Mouse (Mus musculus) lung, embryonic 16.5 days (tissue): ENCODE data around the gene Ddx47. TPM values are rescaled to one million over a fixed set of nuclear protein-coding genes. Genes with fewer than 3 reads are reported as not detected.

ENCODE experiments used
- ATAC-seq: fragments of 200-750 bp; cut with Nextera tagmentation; 2 replicates; pipeline ENCODE4 v1.8.0; 2017; ENCODE audit warnings: low read depth, mild to moderate bottlenecking, moderate library complexity
- H3K27ac ChIP-seq: fragments of 300-500 bp; sonication (generic); 2 replicates; pipeline ENCODE4 v1.5.1; 2014; ENCODE audit warnings: mild to moderate bottlenecking, control low read depth, low read length
- H3K27me3 ChIP-seq: fragments of 300-500 bp; sonication (generic); 2 replicates; pipeline ENCODE4 v1.6.1; 2014; ENCODE audit warnings: low read depth, low read length, mixed read lengths; ENCODE audit not compliant: control insufficient read depth, insufficient read depth
- H3K36me3 ChIP-seq: fragments of 300-500 bp; sonication (generic); 2 replicates; pipeline ENCODE4 v1.6.1; 2014; ENCODE audit warnings: low read length; ENCODE audit not compliant: control insufficient read depth, insufficient read depth
- H3K4me1 ChIP-seq: fragments of 300-500 bp; sonication (generic); replicated peaks from 2 replicates; pipeline ENCODE4 v1.6.1; 2014; ENCODE audit warnings: low read length, mixed read lengths; ENCODE audit not compliant: control insufficient read depth, insufficient read depth
- H3K4me2 ChIP-seq: fragments of 300-500 bp; sonication (generic); 2 replicates; pipeline ENCODE4 v1.6.1; 2014; ENCODE audit warnings: low read depth, low read length, control low read depth
- H3K4me3 ChIP-seq: fragments of 300-500 bp; sonication (generic); 2 replicates; pipeline ENCODE4 v1.5.1; 2014; ENCODE audit warnings: mild to moderate bottlenecking, low read length, control low read depth
- H3K9ac ChIP-seq: fragments of 300-500 bp; sonication (generic); 2 replicates; pipeline ENCODE4 v1.6.1; 2014; ENCODE audit warnings: low read length, control low read depth
- H3K9me3 ChIP-seq: fragments of 300-500 bp; sonication (generic); 2 replicates; pipeline ENCODE4 v1.6.1; 2016; ENCODE audit warnings: low read length; ENCODE audit not compliant: control insufficient read depth
- WGBS: fragments of 180-500 bp; shearing (Covaris S2); extraction: QIAGEN DNeasy Blood & Tissue Kit; methylation state at CpG from one replicate; pipeline ENCODE4 v1.1.7; 2014; 5-methylcytosine and 5-hydroxymethylcytosine counted together
- polyA plus RNA-seq: library from polyadenylated mRNA; unstranded; fragments of >200 nt; fragmentation: Nextera tagmentation; extraction: Ambion mirVana; gene quantifications from 2 replicates; pipeline ENCODE4 v1.2.1, GENCODE M21; 2015

Gene Ddx47
- polyA plus RNA-seq, 1 experiment from 2014 or later: 123 TPM

GRCm38 (mm10) chr6:134998781-134999180 is 12.6 kb upstream of the Ddx47 start:
- Histone ChIP-seq H3K9me3 (no peaks in the 10 kb centered on the region), H3K4me2 (no peak overlapping the region), H3K4me3 (no peak overlapping the region), H3K27ac (no peak overlapping the region), H3K9ac (no peak overlapping the region), H3K36me3 (no peaks in the 10 kb centered on the region), H3K4me1 (no peaks in the 10 kb centered on the region), H3K27me3 (no peaks in the 10 kb centered on the region)
- WGBS: 68% methylated on average over 3 of the region's 3 CpGs
- no peak for ATAC-seq

GRCm38 (mm10) chr6:135000272-135000671 is 11.1 kb upstream of the Ddx47 start:
- H3K4me2 ChIP-seq: no peak overlapping the region
- 0 out of 2 replicates have a peak, but pooled peaks have one; percentile 38 for ATAC-seq
- H3K4me3 ChIP-seq: no peak overlapping the region
- no peak overlapping the region for H3K9ac ChIP-seq
- H3K36me3 ChIP-seq: no peaks in the 10 kb centered on the region
- H3K9me3 ChIP-seq: no peaks in the 10 kb centered on the region
- H3K27me3 ChIP-seq: no peaks in the 10 kb centered on the region
- H3K4me1 ChIP-seq: no peaks in the 10 kb centered on the region
- WGBS: 32% methylated on average over 4 of the region's 4 CpGs
- no peak overlapping the region for H3K27ac ChIP-seq

GRCm38 (mm10) chr6:135001991-135002390 is 9.4 kb upstream of the Ddx47 start:
- H3K4me2 ChIP-seq: no peak overlapping the region
- no peak for ATAC-seq
- H3K36me3 ChIP-seq: no peaks in the 10 kb centered on the region

GRCm38 (mm10) chr6:135006372-135006771 is 5.0 kb upstream of the Ddx47 start:
- no peak for ATAC-seq
- no peak overlapping the region for H3K4me2 ChIP-seq
- 89% methylated on average over 4 of the region's 4 CpGs for WGBS

More at GRCm38 (mm10) chr6:135001991-135002390, 9.4 kb upstream of the Ddx47 start:
- no peaks in the 10 kb centered on the region for H3K4me1 ChIP-seq
- 79% methylated on average over 4 of the region's 4 CpGs for WGBS
- H3K27me3 ChIP-seq: no peaks in the 10 kb centered on the region
- H3K9me3 ChIP-seq: no peaks in the 10 kb centered on the region
- no peak overlapping the region for H3K27ac ChIP-seq
- H3K9ac ChIP-seq: no peak overlapping the region
- no peak overlapping the region for H3K4me3 ChIP-seq

GRCm38 (mm10) chr6:135011734-135012116 is 313 bp downstream of the Ddx47 start:
- Histone ChIP-seq H3K36me3 (peaks cover 23% of the 10 kb centered on the region), H3K4me3 (peak overlapping the region; percentile 73), H3K27ac (0 out of 2 replicates have a peak overlapping the region, but pooled peaks have one; percentile 34), H3K27me3 (no peaks in the 10 kb centered on the region), H3K9ac (peak overlapping the region; percentile 84), H3K4me1 (peaks cover 9% of the 10 kb centered on the region), H3K4me2 (peak overlapping the region; percentile 71), H3K9me3 (no peaks in the 10 kb centered on the region)
- WGBS: 1% methylated on average over 14 of the region's 14 CpGs
- peak; percentile 50 for ATAC-seq

More at GRCm38 (mm10) chr6:135006372-135006771, 5.0 kb upstream of the Ddx47 start:
- no peaks in the 10 kb centered on the region for H3K27me3 ChIP-seq
- H3K4me1 ChIP-seq: no peaks in the 10 kb centered on the region
- H3K4me3 ChIP-seq: no peak overlapping the region
- no peak overlapping the region for H3K27ac ChIP-seq
- H3K9ac ChIP-seq: no peak overlapping the region
- no peaks in the 10 kb centered on the region for H3K9me3 ChIP-seq
- no peaks in the 10 kb centered on the region for H3K36me3 ChIP-seq

GRCm38 (mm10) chr6:135017211-135017610 is 5.8 kb downstream of the Ddx47 start:
- WGBS: 68% methylated on average over 11 of the region's 11 CpGs
- Histone ChIP-seq H3K4me2 (no peak overlapping the region), H3K4me3 (no peak overlapping the region), H3K9me3 (no peaks in the 10 kb centered on the region), H3K27ac (peak overlapping the region; percentile 74), H3K4me1 (peaks cover 8% of the 10 kb centered on the region), H3K36me3 (peaks cover 58% of the 10 kb centered on the region), H3K27me3 (no peaks in the 10 kb centered on the region), H3K9ac (no peak overlapping the region)
- peak; percentile 88 for ATAC-seq

- H3K9ac ChIP-seq: no peak overlapping the region
- WGBS: 70% methylated on average over 10 of the region's 10 CpGs
- no peak overlapping the region for H3K4me2 ChIP-seq
- no peaks in the 10 kb centered on the region for H3K27me3 ChIP-seq
- peaks cover 66% of the 10 kb centered on the region for H3K36me3 ChIP-seq
- H3K4me1 ChIP-seq: peaks cover 13% of the 10 kb centered on the region
- no peaks in the 10 kb centered on the region for H3K9me3 ChIP-seq
- H3K4me3 ChIP-seq: no peak overlapping the region
- no peak overlapping the region for H3K27ac ChIP-seq
- ATAC-seq: no peak
Observed at GRCm38 (mm10) chr6:135019564-135019963, 8.2 kb downstream of the Ddx47 start.

GRCm38 (mm10) chr6:135021633-135022032 is 10.2 kb downstream of the Ddx47 start:
- Histone ChIP-seq H3K4me2 (no peak overlapping the region), H3K9me3 (no peaks in the 10 kb centered on the region), H3K27ac (no peak overlapping the region), H3K9ac (no peak overlapping the region), H3K36me3 (peaks cover 49% of the 10 kb centered on the region), H3K4me1 (peaks cover 12% of the 10 kb centered on the region), H3K4me3 (no peak overlapping the region), H3K27me3 (no peaks in the 10 kb centered on the region)
- WGBS: 83% methylated on average over 3 of the region's 3 CpGs
- no peak for ATAC-seq

- no peak overlapping the region for H3K9ac ChIP-seq
- H3K4me1 ChIP-seq: peaks cover 14% of the 10 kb centered on the region
- H3K36me3 ChIP-seq: peaks cover 31% of the 10 kb centered on the region
- no peaks in the 10 kb centered on the region for H3K9me3 ChIP-seq
- H3K4me3 ChIP-seq: no peak overlapping the region
- H3K27me3 ChIP-seq: no peaks in the 10 kb centered on the region
- H3K27ac ChIP-seq: peak overlapping the region; percentile 61
- no peak overlapping the region for H3K4me2 ChIP-seq
- peak; percentile 50 for ATAC-seq
- 61% methylated on average over 14 of the region's 14 CpGs for WGBS
Observed at GRCm38 (mm10) chr6:135023379-135023778, 12.0 kb downstream of the Ddx47 start.
